Mouse (Mus musculus) heart, adult 2 months (tissue): ENCODE measurements around the gene Pard3. TPM values are rescaled to one million over a fixed set of nuclear protein-coding genes. Genes with fewer than 3 reads are reported as not detected.
A peak's percentile ranks its signal among the peaks of the same experiment; 100 is the strongest.

Experiments used
- DNase-seq, 2 experiments: peaks; one replicate each; pipeline ENCODE4 v3.0.0; 2021
- H3K27ac ChIP-seq: fragments of 200-600 bp; 2 replicates; pipeline ENCODE4 v1.8.1; 2022
- H3K27me3 ChIP-seq: fragments of 200-500 bp; 2 replicates; pipeline ENCODE4 v1.6.1; 2012; ENCODE audit warnings: mild to moderate bottlenecking, low read length, inconsistent platforms, mixed read lengths; ENCODE audit not compliant: control insufficient read depth, insufficient read depth
- H3K36me3 ChIP-seq: fragments of 200-500 bp; 2 replicates; pipeline ENCODE4 v1.6.1; 2012; ENCODE audit warnings: low read length, inconsistent platforms; ENCODE audit not compliant: control insufficient read depth, insufficient read depth
- H3K4me1 ChIP-seq: fragments of 200-500 bp; 2 replicates; pipeline ENCODE4 v1.6.1; 2011; ENCODE audit warnings: low read length; ENCODE audit not compliant: control insufficient read depth, insufficient read depth
- H3K4me3 ChIP-seq: fragments of 200-600 bp; 2 replicates; pipeline ENCODE4 v1.8.1; 2022
- H3K79me2 ChIP-seq: fragments of 200-500 bp; replicated peaks from 2 replicates; pipeline ENCODE4 v1.6.1; 2012; ENCODE audit warnings: mild to moderate bottlenecking, inconsistent platforms, low read length, moderate library complexity, mixed read lengths; ENCODE audit not compliant: control insufficient read depth, insufficient read depth
- H3K9ac ChIP-seq: fragments of 200-500 bp; 2 replicates; pipeline ENCODE4 v1.6.1; 2012; ENCODE audit warnings: low read depth, mild to moderate bottlenecking, control low read depth, inconsistent platforms, low read length, mixed read lengths
- CTCF ChIP-seq: fragments of 200-600 bp; IDR thresholded peaks from 2 replicates; pipeline ENCODE4 v1.8.1; 2022; ENCODE audit warnings: antibody characterized with exemption, mild to moderate bottlenecking, moderate library complexity
- EP300 ChIP-seq: fragments of 200-500 bp; IDR thresholded peaks from 2 replicates; pipeline ENCODE4 v1.6.1; 2011; ENCODE audit warnings: low read depth, low read length, control low read depth; ENCODE audit not compliant: insufficient read depth
- POLR2A ChIP-seq: fragments of 200-500 bp; IDR thresholded peaks from 2 replicates; pipeline ENCODE4 v1.6.1; 2011; ENCODE audit warnings: mild to moderate bottlenecking, low read depth, low read length, control low read depth; ENCODE audit not compliant: insufficient read depth
- whole genome bisulfite sequencing: fragments of 180-500 bp; shearing (Covaris S2); methylation state at CpG from one replicate; pipeline ENCODE4 v1.1.7; 2018; 5-methylcytosine and 5-hydroxymethylcytosine counted together
- intact Hi-C: fragments of 180-260 bp; cut with DNase I; formaldehyde crosslinking; loops from one replicate; pipeline ENCODE4 v1.15.1; 2025
- polyA plus RNA-seq: library from polyadenylated mRNA; depleted of rRNA; stranded (reverse); fragments of >200 nt; gene quantifications from 2 replicates; pipeline ENCODE4 v1.2.3, GENCODE M21; 2012
- total RNA-seq, 2 experiments: library from RNA; stranded (reverse); gene quantifications; 2 replicates each; pipeline ENCODE4 v1.2.3; 2021

Gene Pard3
- total and polyA plus RNA-seq, 3 experiments = 23.7 to 32.9 (median 30.1) TPM

- WGBS = 46% methylated on average over 8 of the region's 8 CpGs
- Histone ChIP-seq H3K36me3 (no peaks in the 10 kb centered on the region), H3K79me2 (no peaks in the 10 kb centered on the region), H3K4me3 (no peak overlapping the region), H3K27me3 (no peaks in the 10 kb centered on the region), H3K27ac (no peak overlapping the region), H3K4me1 (peaks cover 9% of the 10 kb centered on the region), H3K9ac (no peak overlapping the region)
- TF ChIP-seq POLR2A = no peak
- TF ChIP-seq EP300 = 0 out of 2 replicates have a peak, but pooled peaks have one; percentile 32
- TF ChIP-seq CTCF = no peak
- DNase-seq = peak in 1 of 2 experiments; percentile 46
- intact Hi-C loops = no loop called here
These were observed 65.2 kb downstream of the Pard3 start for GRCm38 (mm10) chr8:127128781-127129396.

GRCm38 (mm10) chr8:127134327-127134726, 70.6 kb downstream of the Pard3 start:
- no peak overlapping the region for H3K27ac ChIP-seq
- H3K4me1 ChIP-seq = peaks cover 9% of the 10 kb centered on the region
- no peak for TF ChIP-seq EP300
- no peak for TF ChIP-seq POLR2A
- TF ChIP-seq CTCF = no peak
- H3K27me3 ChIP-seq = no peaks in the 10 kb centered on the region
- H3K9ac ChIP-seq = no peak overlapping the region
- H3K36me3 ChIP-seq = no peaks in the 10 kb centered on the region; the same call in 1 of the 2 replicates
- intact Hi-C loops = no loop called here
- no peak overlapping the region for H3K4me3 ChIP-seq
- WGBS = 66% methylated on average over 5 of the region's 5 CpGs
- DNase-seq = no peak
- no peaks in the 10 kb centered on the region for H3K79me2 ChIP-seq

GRCm38 (mm10) chr8:127136201-127136600, 72.5 kb downstream of the Pard3 start:
- no peak overlapping the region for H3K4me3 ChIP-seq
- no peak overlapping the region for H3K9ac ChIP-seq
- no peaks in the 10 kb centered on the region; the same call in 1 of the 2 replicates for H3K36me3 ChIP-seq
- TF ChIP-seq EP300 (no peak), POLR2A (no peak), CTCF (no peak)
- no peaks in the 10 kb centered on the region for H3K27me3 ChIP-seq
- intact Hi-C loops = no loop called here
- H3K27ac ChIP-seq = no peak overlapping the region
- WGBS = 72% methylated on average over 2 of the region's 2 CpGs
- H3K4me1 ChIP-seq = peaks cover 4% of the 10 kb centered on the region
- peaks cover 1% of the 10 kb centered on the region; the same call in 1 of the 2 replicates for H3K79me2 ChIP-seq
- DNase-seq = no peak

DNA sequence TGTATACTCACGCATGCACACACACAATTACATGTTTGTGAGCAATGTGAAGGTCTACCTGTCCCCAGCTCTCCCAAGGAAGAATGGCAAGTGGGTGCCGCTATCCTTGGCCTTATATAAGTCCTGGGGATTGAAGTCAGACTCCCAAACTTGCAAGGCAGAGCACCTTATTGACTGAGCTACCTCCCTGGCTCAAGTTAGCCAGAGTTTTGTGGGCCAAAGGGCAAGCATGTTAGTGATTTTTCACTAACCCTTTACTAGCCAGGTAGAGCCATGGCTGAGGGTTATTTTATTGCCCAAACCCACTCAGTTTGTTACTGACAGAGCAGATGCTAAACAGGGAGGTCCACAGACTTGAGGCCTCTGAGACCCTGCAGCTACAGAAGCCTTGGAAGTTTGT, 73.1 kb downstream of the Pard3 start:
- intact Hi-C loops = no loop called here
- Histone ChIP-seq H3K36me3 (no peaks in the 10 kb centered on the region; the same call in 1 of the 2 replicates), H3K4me3 (no peak overlapping the region), H3K4me1 (peaks cover 4% of the 10 kb centered on the region), H3K79me2 (peaks cover 1% of the 10 kb centered on the region; the same call in 1 of the 2 replicates), H3K27ac (no peak overlapping the region), H3K9ac (no peak overlapping the region), H3K27me3 (no peaks in the 10 kb centered on the region)
- TF ChIP-seq CTCF = no peak
- no peak for TF ChIP-seq POLR2A
- TF ChIP-seq EP300 = no peak
- 89% methylated on average over 2 of the region's 2 CpGs for WGBS
- no peak for DNase-seq

GRCm38 (mm10) chr8:127139154-127139553, 75.5 kb downstream of the Pard3 start:
- H3K9ac ChIP-seq = no peak overlapping the region
- WGBS = 3% methylated on average over 1 of the region's 1 CpGs
- TF ChIP-seq CTCF (peak; percentile 95), EP300 (peak; percentile 74), POLR2A (no peak)
- peak; percentile 78 to 80 for DNase-seq
- H3K79me2 ChIP-seq = peaks cover 1% of the 10 kb centered on the region; the same call in 1 of the 2 replicates
- no peak overlapping the region for H3K4me3 ChIP-seq
- H3K27me3 ChIP-seq = no peaks in the 10 kb centered on the region
- H3K4me1 ChIP-seq = peaks cover 10% of the 10 kb centered on the region
- intact Hi-C loops = loop anchor here (1.0 to 2.0 kb wide), 2 partner anchors 74 to 153 kb away; no protein-coding TSS in a partner anchor
- no peaks in the 10 kb centered on the region; the same call in 1 of the 2 replicates for H3K36me3 ChIP-seq
- H3K27ac ChIP-seq = no peak overlapping the region

DNA sequence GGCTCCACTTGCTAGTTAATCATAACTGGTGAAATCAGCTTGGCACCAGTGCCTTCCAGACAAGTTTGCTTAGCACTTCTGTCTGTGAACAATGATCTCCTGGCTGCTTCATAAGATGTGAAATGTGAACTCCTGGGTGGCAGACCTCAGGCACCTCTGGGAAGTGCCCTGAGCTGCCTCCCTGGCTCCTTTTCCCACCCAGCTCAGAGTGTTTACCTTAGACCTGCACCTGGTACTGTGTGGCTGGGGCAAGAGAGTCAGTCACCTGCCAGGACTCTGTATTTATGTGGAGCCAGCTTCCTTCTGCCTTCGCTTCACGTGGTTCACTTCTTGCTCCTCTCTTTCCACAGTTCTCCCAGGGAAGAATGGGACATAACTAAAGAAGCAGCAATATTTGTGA, 77.3 kb downstream of the Pard3 start:
- Histone ChIP-seq H3K79me2 (peaks cover 1% of the 10 kb centered on the region; the same call in 1 of the 2 replicates), H3K27ac (no peak overlapping the region), H3K27me3 (no peaks in the 10 kb centered on the region), H3K9ac (no peak overlapping the region), H3K36me3 (no peaks in the 10 kb centered on the region), H3K4me3 (no peak overlapping the region), H3K4me1 (peaks cover 14% of the 10 kb centered on the region)
- DNase-seq = no peak
- no peak for TF ChIP-seq CTCF
- no peak for TF ChIP-seq EP300
- no peak for TF ChIP-seq POLR2A
- intact Hi-C loops = loop anchor here (2.0 to 10.0 kb wide), 2 partner anchors 38 to 656 kb away; no protein-coding TSS in a partner anchor
- WGBS = 95% methylated on average over 2 of the region's 2 CpGs
